Mouse (Mus musculus): ENCODE measurements around the gene Wdr18. TPM values are rescaled to one million over a fixed set of nuclear protein-coding genes. Genes with fewer than 3 reads are reported as not detected.
A peak's percentile ranks its signal among the peaks of the same experiment; 100 is the strongest.

Wdr18 gene
- polyA plus RNA-seq, 1 experiment, result 32.2 TPM

- TF ChIP-seq POLR2A (IDR thresholded peaks at IDR 0.05; ENCODE audit: borderline replicate concordance, low read depth, low read length) (no peak), CTCF (IDR thresholded peaks at IDR 0.05; ENCODE audit: low read depth, low read length) (no peak)
Measured at GRCm38 (mm10) chr10:79976071-79976721, 16.2 kb downstream of the Wdr18 start.

GRCm38 (mm10) chr10:79976722-79977107 is 16.8 kb downstream of the Wdr18 start:
- Histone ChIP-seq H3K4me3 (ENCODE audit: insufficient read depth, low read length) (no peak overlapping the region), H3K27ac (ENCODE audit: insufficient read depth, low read depth, low read length) (no peak overlapping the region)
- TF ChIP-seq CTCF (IDR thresholded peaks at IDR 0.05; ENCODE audit: low read depth, low read length) (no peak), POLR2A (IDR thresholded peaks at IDR 0.05; ENCODE audit: borderline replicate concordance, low read depth, low read length) (no peak)

More at GRCm38 (mm10) chr10:79976071-79976721, 16.2 kb downstream of the Wdr18 start:
- no peak overlapping the region for H3K4me3 ChIP-seq (ENCODE audit: insufficient read depth, low read length)
- peaks cover 14% of the 10 kb centered on the region for H3K4me1 ChIP-seq (ENCODE audit: control insufficient read depth, insufficient read depth, low read length)
- no peak overlapping the region for H3K27ac ChIP-seq (ENCODE audit: insufficient read depth, low read depth, low read length)

GRCm38 (mm10) chr10:79977324-79977723 is 17.4 kb downstream of the Wdr18 start:
- Histone ChIP-seq H3K4me3 (ENCODE audit: insufficient read depth, low read length) (no peak overlapping the region), H3K4me1 (ENCODE audit: control insufficient read depth, insufficient read depth, low read length) (peaks cover 16% of the 10 kb centered on the region), H3K27ac (ENCODE audit: insufficient read depth, low read depth, low read length) (no peak overlapping the region)
- TF ChIP-seq POLR2A (IDR thresholded peaks at IDR 0.05; ENCODE audit: borderline replicate concordance, low read depth, low read length), result no peak
- TF ChIP-seq CTCF (IDR thresholded peaks at IDR 0.05; ENCODE audit: low read depth, low read length), result no peak

More at GRCm38 (mm10) chr10:79976722-79977107, 16.8 kb downstream of the Wdr18 start:
- H3K4me1 ChIP-seq (ENCODE audit: control insufficient read depth, insufficient read depth, low read length), result peaks cover 14% of the 10 kb centered on the region

DNA sequence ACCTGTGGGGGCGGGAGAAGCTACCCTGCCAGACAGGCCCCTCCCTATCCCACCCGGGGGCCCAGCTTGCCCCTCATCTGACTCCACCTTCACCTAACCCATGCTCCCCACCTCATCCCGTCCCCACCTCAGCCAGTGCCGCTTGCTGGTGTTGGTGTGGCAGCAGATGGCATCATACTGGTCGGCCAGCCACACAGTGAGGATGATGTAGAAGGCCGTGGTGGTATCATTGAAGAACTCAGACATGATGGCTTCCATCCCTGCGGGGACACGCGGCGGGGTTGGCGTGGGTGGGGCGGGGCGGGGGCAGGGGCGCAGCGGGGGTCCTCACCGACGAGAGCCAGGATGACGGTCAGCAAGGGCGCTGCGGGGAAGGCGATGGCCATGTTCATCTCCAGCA is 18.1 kb downstream of the Wdr18 start:
- no peak overlapping the region for H3K27ac ChIP-seq (ENCODE audit: insufficient read depth, low read depth, low read length)
- no peak overlapping the region for H3K4me3 ChIP-seq (ENCODE audit: insufficient read depth, low read length)
- peaks cover 23% of the 10 kb centered on the region for H3K4me1 ChIP-seq (ENCODE audit: control insufficient read depth, insufficient read depth, low read length)
- no peak for TF ChIP-seq POLR2A (IDR thresholded peaks at IDR 0.05; ENCODE audit: borderline replicate concordance, low read depth, low read length)
- no peak for TF ChIP-seq CTCF (IDR thresholded peaks at IDR 0.05; ENCODE audit: low read depth, low read length)

DNA sequence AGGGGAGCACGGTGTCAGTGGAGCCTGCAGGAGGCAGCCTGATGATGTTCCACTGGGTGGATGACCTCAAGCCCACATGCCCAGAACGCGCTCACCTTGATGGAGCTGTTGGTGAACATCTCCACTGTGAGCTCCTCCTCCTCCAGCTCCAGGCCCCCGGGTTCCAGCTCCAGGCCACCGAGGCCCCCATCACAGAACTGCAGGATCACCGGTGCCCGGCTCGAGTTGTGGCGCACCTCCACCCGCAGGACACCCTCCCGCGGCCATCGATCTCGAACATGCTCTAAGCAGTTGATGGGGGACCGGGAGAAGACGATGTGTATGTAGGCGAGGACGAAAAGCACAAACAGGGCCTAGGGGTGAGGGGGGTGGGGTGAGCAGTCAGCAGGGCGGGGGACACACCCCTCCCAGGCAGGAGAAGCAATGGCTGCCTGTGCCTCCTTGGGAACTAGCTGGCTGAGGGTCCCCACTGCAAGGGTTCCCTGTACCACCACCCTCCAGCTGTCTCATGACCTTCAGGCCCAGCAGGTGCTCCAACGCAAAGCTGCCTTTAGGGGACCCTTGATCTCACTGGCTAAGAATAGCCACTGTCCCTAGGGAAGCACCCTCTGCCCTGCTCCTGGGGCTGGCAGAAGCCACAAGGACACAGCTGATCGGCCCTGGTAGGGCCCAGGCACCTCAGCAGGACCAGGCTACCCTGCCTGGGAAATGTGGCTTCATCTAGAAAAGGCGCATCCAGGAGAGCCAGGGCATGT is 19.6 kb downstream of the Wdr18 start:
- peaks cover 19% of the 10 kb centered on the region for H3K4me1 ChIP-seq (ENCODE audit: control insufficient read depth, insufficient read depth, low read length)
- H3K27ac ChIP-seq (ENCODE audit: insufficient read depth, low read depth, low read length), result no peak overlapping the region
- no peak for TF ChIP-seq POLR2A (IDR thresholded peaks at IDR 0.05; ENCODE audit: borderline replicate concordance, low read depth, low read length)
- no peak for TF ChIP-seq CTCF (IDR thresholded peaks at IDR 0.05; ENCODE audit: low read depth, low read length)

GRCm38 (mm10) chr10:79983205-79983604 is 23.3 kb downstream of the Wdr18 start:
- peak overlapping the region; percentile 5; the same call in 1 of the 2 replicates for H3K27ac ChIP-seq (ENCODE audit: insufficient read depth, low read depth, low read length)
- H3K4me3 ChIP-seq (ENCODE audit: insufficient read depth, low read length), result peak overlapping the region; percentile 90
- TF ChIP-seq POLR2A (IDR thresholded peaks at IDR 0.05; ENCODE audit: borderline replicate concordance, low read depth, low read length), result no peak
- no peak for TF ChIP-seq CTCF (IDR thresholded peaks at IDR 0.05; ENCODE audit: low read depth, low read length)
- H3K4me1 ChIP-seq (ENCODE audit: control insufficient read depth, insufficient read depth, low read length), result peaks cover 17% of the 10 kb centered on the region

More for the DNA sequence above, 19.6 kb downstream of the Wdr18 start:
- no peak overlapping the region for H3K4me3 ChIP-seq (ENCODE audit: insufficient read depth, low read length)

GRCm38 (mm10) chr10:79983670-79984069 is 23.7 kb downstream of the Wdr18 start:
- peak overlapping the region; percentile 90 for H3K4me3 ChIP-seq (ENCODE audit: insufficient read depth, low read length)
- peaks cover 17% of the 10 kb centered on the region for H3K4me1 ChIP-seq (ENCODE audit: control insufficient read depth, insufficient read depth, low read length)
- peak overlapping the region; percentile 60 for H3K27ac ChIP-seq (ENCODE audit: insufficient read depth, low read depth, low read length)
- no peak for TF ChIP-seq POLR2A (IDR thresholded peaks at IDR 0.05; ENCODE audit: borderline replicate concordance, low read depth, low read length)

DNA sequence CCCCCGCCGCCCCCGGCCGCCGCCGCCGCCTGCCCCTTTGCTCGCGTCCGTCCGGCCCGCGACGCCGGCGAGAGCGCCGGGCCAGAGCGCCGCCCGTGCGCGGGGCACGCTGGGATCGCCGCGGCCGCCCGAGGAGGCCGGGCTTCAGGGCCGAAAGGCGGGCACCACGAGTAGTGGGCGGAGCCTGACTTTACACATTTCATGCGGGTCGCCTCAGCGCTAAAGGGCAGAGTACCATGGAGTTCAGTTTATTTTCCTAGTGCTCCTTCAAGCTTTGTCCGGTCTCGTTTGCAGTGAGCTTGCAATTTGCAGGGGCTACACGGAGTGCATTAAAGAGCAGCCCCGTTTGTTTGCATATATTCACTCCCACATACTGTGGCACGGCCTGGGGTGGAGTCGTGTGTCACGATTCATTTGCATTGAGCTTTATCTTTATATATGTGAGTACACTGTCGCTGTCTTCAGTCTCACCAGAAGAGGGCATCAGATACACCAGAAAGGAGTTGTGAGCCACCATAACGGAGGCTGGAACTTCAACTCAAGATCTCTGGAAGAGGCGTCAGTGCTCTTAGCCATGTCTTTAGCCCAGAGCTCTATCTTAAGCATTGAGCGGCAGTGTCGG is 24.4 kb downstream of the Wdr18 start, which contains the start of gene Tmem259:
Gene Tmem259 (minus strand): TSS at position 136 of the 622 bp plus-strand sequence.
- no peak for TF ChIP-seq POLR2A (IDR thresholded peaks at IDR 0.05; ENCODE audit: borderline replicate concordance, low read depth, low read length)
- peak; percentile 53; the same call in 1 of the 2 replicates for TF ChIP-seq CTCF (IDR thresholded peaks at IDR 0.05; ENCODE audit: low read depth, low read length)
- Histone ChIP-seq H3K4me3 (ENCODE audit: insufficient read depth, low read length) (peak within 1 kb of the TSS; percentile 91), H3K4me1 (ENCODE audit: control insufficient read depth, insufficient read depth, low read length) (peaks cover 17% of the 10 kb centered on the region), H3K27ac (ENCODE audit: insufficient read depth, low read depth, low read length) (peak within 1 kb of the TSS; percentile 87)

DNA sequence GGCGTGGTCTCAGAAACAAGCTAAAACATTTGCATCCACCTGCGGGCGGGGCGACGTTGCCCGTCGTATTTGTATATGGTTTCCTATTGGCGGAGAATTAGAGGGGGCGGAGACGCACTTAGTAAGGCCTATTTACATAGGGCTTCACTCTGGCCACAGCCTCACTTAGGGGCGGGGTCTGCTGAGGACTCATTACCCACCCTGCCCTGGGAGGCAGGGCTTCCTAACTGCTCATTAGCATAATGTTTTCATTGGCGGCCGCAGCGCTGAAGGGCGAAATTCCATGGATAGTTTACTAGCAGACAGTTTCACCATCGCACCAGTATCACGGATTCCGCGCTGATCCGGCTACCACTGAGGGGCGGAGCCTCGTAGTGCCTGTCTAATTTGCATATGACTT is 24.9 kb downstream of the Wdr18 start:
- H3K4me3 ChIP-seq (ENCODE audit: insufficient read depth, low read length), result peak overlapping the region; percentile 91
- peak overlapping the region; percentile 87 for H3K27ac ChIP-seq (ENCODE audit: insufficient read depth, low read depth, low read length)
- TF ChIP-seq POLR2A (IDR thresholded peaks at IDR 0.05; ENCODE audit: borderline replicate concordance, low read depth, low read length), result no peak
- TF ChIP-seq CTCF (IDR thresholded peaks at IDR 0.05; ENCODE audit: low read depth, low read length), result no peak
- H3K4me1 ChIP-seq (ENCODE audit: control insufficient read depth, insufficient read depth, low read length), result peaks cover 17% of the 10 kb centered on the region
